Mouse (Mus musculus) embryo, embryonic 9.5 days (tissue): Measurements from ENCODE around the gene Arhgef3.

Source experiments
- DNase-seq: peaks from one replicate; pipeline ENCODE4 v3.0.0-alpha.2; 2017; ENCODE audit errors: extremely low spot score

The Arhgef3 gene

DNA sequence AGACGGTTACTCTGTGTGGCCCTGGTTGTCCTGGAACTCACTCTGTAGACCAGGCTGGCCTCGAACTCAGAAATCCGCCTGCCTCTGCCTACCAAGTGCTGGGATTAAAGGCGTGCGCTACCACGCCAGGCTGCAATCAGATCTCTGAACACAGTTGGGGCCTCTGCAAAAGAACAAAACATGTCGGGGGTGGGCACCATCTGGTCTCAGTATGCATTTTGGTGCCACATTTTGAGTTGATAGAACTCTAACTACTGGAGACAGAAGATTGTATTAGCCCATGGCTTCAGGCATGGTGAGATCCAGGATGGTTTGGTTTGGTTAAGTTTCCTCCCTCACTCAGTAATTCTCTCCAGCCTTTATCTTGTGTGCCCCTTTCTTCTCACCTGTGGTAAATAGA is 264.0 kb downstream of the Arhgef3 start:
- DNase-seq = no peak

DNA sequence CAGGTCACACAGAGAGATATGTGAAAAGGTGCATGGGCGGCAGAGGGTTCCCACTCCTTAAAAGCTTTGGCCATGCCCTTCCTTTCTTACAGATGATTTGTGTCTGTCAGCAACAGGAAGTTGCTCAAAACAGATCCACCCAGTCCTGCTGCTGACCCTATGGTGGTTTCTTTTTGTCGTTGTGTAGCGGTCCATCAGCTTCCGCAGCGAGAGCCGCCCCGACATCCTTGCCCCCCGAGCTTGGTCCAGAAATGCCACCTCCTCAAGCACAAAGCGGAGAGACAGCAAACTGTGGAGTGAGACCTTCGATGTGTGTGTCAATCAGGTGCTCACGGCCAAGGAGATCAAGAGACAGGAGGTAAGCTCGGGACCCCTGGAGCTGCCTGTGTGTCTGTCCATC is 264.7 kb downstream of the Arhgef3 start:
- DNase-seq = no peak

DNA sequence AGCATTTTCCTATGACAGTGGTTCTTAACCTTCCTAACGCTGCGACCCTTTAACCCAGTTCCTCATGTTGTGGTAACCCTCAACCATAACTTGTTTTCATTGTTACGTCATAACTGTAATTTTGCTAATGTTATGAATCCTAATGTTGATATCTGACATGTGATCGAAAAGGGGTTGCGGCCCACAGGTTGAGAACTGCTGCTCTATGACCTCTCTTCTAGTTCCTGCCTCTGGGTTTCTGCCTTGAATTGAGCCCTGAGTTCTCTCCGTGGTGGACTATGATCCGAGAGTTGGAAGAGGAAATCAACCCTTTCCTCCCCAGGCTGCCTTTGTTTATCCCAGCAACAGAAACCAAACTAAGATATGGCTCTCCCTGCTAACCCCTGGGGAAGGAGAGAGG is 266.8 kb downstream of the Arhgef3 start:
- DNase-seq = no peak

DNA sequence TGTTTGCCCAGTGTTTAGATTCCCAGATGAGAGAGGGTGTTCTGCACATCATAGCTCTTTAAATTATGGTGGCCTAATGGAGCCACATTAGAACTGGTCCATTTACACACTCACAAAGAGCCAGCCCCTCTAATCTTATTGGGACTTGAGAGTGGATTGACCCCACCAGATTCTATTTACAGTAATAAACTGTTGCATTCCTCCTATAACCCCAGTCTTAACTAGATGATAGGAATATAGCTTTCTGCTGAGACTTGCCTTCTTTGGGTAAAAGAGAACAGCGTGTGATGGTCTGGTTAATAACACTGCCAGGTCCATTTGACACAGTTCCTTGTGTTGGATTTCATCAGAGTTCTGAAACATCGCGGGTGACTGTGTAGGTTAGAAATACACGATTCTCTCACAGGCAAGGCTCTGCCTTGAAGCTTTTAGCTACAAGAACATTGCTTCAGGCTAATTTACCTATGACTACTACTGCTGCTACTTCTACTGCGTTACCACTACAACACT is 268.7 kb downstream of the Arhgef3 start:
- no peak for DNase-seq

DNA sequence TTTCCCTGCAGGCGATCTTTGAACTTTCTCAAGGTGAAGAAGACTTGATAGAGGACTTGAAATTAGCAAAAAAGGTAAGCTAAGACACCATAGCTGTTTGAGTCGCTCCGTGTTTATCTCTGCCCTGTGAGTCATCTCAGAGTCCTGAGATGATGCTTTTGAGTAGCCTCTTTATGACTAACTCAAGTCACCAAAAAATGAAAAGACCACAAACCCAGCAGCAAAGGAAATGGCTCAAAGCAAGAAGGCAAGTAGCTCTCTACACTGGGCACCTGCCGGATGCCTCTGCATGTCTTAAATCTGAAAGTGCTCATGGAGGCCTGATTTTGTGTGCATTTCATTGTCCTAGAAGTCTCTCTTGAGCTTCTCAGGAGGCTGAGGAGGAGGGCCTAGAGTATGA is 269.4 kb downstream of the Arhgef3 start:
- DNase-seq = no peak

DNA sequence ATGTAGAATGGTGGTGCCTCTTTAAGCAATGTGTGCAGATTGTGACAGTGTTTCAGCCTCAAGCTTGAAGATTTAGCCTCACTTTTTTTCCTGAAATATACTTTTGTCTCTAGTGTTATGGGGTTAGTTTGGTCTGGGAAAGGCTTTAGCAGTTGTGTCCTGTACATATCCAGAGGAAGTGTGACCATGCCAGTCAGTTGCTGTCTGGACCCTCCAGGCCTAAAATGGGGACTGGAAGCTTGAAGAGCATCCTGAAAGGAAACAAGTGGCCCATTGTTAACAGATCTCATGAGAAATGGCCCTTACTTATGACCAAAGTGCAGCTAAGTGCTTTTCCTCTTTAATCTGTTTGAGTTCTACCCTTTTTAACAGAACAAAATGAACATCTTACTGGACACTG is 273.9 kb downstream of the Arhgef3 start:
- no peak for DNase-seq

DNA sequence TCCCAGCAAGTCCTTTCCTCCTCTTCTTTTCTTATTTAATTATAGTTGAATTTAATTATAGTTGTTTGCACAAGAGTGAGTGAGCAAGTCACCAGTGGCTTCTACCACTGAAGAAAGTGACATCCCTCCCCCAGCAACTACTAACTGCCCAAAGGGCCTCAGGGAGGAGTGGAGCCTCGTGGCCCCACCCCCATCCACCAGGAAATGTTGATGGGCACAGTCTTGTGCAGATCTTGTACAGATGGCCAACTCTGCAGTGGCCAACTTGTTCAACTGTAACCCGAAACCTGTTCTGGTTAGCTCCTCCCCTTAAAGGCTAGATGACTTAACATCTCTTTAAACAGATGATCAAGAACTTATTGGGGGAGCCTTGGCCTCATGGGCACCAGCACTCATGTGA is 275.0 kb downstream of the Arhgef3 start:
- DNase-seq = no peak

DNA sequence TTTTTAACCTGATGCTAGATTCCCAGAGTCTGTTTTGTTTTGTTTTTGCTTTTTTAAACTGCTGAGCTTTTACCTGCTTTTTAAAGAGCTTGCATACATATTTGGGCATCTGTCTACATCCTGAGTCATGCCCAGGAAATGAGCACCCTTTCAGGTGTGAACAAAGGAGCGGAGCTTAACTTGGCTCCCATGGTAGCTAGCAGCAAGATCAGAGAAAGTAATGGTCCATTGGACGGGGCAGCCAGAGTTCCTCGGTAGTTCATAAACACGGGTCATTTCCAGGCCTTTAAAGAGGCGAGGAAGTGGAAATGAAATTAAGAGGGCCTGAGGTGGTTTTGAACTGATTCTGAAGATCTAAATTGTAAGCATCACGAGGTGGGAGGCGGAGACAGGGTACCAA is 276.0 kb downstream of the Arhgef3 start:
- no peak for DNase-seq

DNA sequence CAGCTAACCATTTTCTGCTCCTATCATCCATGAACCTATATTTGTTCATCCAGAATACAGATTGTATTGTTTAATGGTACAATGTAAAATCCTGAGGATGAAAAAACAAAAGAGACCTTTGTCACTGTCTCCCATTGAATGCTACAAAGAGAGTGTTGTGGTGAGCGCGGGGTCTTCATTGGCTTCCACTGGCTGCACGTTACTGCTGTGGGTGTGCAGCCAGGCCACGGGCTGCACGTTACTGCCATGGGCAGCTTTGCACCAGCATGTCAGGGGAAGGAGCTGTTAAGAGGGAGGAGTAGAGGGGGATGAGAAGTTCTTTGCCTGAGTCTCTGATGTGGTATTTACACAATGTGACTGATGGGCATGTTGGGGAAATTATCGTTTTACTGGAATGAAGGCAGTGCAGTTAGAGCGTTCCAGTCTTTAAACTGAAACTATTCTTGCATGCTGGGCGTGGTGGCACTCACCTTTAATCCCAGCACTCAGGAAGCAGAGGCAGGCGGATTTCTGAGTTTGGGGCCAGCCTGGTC is 277.1 kb downstream of the Arhgef3 start:
- no peak for DNase-seq

DNA sequence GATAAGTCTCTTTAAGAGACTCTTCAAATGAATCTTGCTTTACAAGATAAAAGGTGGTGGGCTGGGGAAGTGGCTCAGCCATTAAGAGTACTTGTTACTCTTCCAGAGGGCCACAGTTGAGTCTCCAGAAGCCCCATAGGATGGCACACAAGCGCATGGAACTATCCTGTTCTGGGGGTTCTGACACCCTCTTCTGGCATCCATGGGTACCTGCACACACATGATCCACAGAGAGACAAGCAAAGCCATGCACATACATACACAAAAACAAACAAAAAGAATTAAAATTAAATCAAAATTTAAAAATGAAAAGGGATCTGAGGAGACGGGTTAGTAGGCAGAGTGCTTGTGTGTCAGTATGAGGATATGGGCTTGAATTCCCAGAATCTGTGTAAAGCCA is 278.0 kb downstream of the Arhgef3 start:
- DNase-seq = no peak

DNA sequence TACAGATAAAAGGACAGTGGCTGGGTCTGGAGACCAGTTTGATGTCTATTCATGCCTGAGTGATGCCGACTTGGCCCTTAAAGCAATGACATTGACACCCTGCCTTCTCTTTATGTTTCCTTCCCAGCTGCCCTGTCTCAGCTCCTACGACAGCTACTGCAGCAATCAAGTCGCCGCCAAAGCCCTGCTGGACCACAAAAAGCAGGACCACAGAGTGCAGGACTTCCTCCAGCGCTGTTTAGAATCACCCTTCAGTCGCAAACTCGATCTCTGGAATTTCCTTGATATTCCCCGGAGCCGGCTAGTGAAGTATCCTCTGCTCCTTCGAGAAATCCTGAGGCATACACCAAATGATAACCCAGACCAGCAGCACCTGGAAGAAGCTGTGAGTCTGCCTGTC is 279.1 kb downstream of the Arhgef3 start:
- DNase-seq = no peak

DNA sequence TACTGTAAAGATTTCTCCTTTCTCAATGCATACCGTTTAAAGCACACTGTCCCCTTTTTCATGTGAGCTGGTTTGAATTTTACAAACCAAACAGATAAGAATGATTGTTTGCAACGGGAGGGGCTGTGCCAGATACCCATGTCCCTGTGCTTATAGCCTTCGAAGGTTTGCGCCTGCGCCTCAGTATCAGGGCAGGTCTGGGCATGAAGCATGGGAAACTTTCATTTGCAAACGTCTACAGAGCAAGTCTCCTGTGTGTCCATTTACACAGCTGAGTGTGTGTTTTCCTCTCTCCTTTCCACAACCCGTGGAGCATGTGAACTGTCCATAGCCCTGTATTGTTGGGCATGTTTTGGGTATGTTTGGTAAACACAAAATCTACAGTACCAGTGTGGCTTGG is 281.7 kb downstream of the Arhgef3 start:
- DNase-seq = no peak

DNA sequence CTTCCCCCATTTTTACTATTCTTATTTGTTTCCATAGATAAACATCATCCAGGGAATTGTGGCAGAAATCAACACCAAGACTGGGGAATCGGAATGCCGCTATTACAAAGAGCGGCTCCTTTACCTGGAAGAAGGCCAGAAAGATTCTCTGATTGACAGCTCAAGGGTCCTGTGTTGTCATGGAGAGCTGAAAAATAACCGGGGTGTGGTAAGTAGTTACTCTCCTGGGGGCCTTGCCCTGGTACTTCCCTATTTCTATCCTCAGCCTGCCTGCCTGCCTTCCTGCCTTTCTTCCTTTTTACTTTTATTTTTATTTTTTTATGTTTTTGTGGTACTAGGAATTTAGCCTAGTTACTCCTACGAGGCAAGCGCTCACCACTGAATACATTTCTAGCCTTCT is 282.8 kb downstream of the Arhgef3 start:
- DNase-seq = no peak

DNA sequence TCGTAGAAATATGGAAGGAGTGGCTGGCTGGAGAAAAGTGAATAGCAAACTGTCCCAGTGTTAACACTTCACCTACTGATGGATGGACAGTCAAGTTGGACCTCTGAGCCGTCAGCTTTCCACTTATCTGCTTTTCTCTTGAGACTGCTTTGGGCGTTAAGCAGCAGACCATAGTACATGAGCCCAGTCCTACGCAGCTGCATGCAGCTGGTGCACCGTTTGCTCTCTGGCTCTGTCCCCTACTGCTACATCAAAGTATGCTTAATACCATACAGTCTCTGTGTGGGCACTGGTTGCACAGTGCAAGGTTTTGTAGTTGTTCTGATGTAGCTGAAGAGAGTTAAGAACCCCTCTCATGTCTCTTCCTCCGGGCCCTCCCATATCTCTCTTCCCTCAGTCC is 285.8 kb downstream of the Arhgef3 start:
- DNase-seq = no peak

DNA sequence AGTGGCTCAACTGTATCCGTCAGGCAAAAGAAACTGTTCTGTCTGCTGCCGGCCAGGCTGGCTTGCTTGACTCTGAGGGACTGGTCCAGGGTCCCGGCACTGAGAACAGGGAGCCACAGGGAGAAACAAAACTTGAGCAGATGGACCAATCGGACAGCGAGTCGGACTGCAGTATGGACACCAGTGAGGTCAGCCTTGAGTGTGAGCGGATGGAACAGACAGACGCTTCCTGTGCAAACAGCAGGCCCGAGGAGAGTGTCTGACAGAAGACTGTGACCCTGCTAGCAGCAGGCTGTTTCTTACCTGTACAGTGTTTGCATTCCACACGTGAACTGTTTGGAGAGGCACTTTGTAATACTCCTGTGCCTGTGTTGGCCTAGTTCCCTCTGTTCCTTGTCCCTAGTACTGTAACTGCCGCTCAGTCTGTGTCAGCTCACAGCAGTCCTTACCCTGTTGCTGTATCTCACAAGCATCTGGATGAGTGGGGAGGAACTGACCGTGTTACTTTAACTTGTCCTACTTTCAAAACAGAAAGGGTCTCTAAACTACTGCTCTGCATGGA is 287.1 kb downstream of the Arhgef3 start:
- DNase-seq = no peak

DNA sequence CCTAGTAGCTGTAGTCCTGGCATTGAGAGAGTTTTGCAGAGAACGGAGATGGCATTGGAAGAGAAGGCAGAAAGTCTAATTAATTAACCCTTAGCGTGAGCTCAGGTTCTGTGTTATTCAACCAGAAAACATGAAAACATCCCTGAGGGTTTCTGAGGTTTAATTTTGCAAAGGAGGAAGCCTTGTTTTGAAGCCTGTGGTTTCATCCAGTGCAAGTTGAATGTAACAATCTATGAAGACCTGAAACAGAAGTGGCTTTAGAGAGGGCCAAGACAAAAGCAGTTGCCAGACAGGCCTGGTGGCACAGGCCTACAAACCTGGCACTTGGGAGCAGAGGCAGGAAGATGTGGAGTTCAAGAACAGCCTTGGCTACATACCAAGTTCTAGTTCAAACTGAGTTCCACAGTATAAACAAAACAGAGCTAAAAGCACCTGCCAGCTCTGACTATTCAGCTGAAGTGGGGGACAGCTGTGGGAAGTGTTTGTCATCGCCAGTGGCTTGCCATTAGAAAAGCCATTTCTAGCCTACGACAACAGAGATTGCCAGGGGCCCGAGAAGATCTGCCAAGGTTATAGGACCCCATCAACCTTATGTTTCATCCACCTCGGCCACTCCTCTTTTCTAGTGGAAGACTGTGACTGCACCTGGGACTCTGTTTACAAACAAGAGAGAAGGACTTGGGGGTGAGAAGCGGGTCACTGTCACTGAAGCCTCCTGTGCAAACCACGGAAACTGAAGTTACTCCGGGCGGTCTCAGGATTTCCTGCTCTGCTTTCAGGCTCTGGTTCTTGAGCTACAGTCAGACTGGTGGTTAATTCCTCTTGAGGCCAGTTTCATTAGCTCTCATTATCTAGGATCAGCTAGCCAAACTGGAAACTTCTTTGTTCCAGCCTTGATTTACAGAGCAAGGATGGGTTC is 287.9 kb downstream of the Arhgef3 start:
- no peak for DNase-seq

DNA sequence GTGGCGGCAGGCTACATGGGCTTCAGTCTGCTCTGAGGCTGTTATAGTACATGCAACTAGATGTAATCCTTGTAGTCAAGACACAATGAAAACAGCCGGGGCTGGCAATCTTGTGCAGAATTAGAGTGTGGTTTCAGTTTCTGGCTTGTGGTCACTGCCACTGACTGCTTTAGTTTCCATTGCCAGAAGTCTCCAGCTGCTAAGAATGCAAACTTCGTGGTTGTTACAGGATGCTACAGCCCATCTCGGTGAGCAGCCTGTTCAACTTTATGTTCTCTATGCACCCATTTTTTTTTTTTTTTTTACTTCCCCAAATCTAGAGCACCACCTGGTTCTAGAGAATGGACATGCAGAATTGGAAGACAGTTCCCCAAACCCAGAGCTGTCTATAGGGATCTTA is 290.8 kb downstream of the Arhgef3 start:
- no peak for DNase-seq

DNA sequence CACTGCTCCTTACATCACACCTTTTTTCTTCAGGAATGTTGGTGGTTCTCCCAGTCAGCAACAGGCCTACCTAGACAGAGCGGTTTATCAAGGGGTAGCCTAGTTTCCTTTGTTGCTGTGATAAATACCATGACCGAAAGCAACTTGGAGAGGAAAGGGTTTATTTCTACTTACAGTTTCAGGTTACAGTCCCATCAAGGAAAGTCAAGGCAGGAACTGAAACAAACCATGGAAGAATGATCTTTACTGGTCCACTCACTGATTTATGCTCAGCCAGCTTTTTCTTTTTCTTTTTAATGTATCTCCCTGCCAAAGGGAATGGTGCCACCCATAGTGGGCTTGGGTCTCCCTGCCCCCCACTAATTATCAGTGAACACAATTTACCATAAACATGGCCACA is 291.2 kb downstream of the Arhgef3 start:
- no peak for DNase-seq

DNA sequence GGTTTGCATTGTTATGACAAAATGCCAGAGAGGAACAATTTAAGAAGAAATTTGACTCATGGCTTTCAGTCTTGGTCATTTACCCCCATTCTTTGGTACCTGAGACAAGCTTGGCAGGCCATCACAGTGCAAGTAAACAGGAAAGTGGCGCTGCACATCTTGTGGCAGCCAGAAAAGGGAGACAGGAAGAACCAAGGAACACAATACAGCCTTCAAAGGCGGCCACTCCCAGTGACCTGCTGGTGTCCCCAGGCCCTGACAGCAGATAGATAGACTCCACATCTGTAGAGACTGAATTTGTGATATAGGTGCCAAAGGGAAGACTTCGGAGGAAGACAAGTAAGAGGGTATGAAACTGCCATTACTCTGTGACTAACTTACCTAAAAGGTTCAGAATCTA is 293.5 kb downstream of the Arhgef3 start:
- no peak for DNase-seq

DNA sequence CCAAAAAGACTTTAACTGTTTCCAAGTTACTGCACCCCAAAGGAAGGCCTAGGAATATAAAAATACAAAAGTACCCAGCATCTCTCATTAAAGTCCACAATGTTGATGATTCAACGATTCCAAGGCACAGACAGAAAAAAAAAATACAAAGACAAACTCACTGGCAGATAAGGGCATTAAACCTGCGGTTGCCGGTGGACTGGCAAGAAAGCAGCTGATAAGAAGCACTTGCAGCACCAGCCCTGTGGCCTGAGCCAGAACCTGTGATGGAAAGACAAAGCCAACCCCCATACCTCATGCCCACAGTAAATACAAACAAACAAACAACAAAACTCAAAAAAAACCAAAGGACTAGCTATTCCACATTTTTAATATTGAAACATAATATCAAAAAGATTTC is 295.0 kb downstream of the Arhgef3 start:
- DNase-seq = no peak

DNA sequence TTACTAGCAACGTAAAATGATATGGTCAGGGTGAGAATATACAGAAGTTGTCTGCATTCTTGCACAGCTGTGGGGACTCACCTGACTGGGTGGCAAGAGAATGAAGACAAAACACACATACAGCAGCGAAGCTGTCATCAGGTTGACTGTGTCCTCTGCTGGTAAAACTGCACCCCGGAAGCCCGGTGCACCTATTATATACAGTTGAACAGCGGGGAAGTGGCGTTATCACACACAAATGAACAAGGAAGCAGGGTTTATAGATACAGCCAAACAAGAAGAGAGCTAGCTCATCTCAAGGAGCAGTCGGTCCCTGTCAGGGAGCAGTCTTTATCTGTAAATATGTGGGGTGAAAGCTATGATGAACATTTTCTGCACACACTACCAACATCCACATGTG is 296.8 kb downstream of the Arhgef3 start:
- DNase-seq = no peak

DNA sequence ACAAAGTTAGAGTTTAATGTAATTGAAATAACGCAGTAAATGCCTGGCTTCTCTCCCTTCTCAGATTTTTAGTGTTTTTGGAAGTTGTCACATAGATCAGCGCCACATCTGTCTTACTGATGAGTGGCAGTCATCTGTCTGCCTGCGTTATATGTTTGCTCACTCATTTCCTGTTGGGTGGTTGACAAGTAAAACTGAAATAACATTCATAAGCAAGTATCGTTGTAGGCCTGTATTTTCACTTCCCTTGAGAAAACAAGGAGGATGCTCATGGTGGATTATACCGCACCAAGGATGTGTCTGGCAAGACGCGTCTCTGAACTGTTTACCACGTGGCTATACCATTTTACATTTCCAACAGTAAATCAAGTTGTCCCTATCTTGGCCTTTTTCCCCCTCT is 298.0 kb downstream of the Arhgef3 start:
- no peak for DNase-seq

DNA sequence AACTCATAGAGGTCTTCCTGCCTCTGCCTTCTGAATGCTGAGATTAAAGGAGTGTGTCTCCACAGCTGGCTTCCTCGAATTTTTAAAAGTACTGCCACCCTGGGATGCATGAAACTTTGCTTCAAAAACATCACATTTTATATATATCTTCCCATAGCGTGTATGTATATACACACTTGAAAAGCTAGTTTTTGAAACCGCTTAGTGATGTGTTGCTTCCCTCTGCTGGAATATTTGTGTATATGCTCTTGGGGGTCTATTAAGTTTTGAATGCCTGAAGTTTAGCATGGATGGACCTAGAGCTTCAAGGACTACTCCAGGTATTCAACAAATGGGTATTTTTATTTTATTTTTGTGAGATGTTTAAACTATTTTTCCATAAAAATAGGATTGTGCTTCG is 299.3 kb downstream of the Arhgef3 start:
- peak; percentile 25 for DNase-seq
